ENCODE assay signal across 8 mouse cellular contexts in genomic region chr4:62519849-62520233, GRCm38 (mm10). TPM values are rescaled to one million over a fixed set of nuclear protein-coding genes. Genes with fewer than 3 reads are reported as not detected.
DNase-seq lines count a peak whose midpoint lies in the region; ATAC-seq and TF ChIP-seq lines count a peak whose summit lies in the region.

Gene Alad, minus strand, starts transcription at chr4:62519918.

- H3K27ac ChIP-seq in embryonic facial prominence, embryonic 10.5 days (replicated peaks): peak within 1 kb of the TSS; percentile 88
- H3K27ac ChIP-seq in intestine, postnatal 0 days (ENCODE audit: low read depth, low read length): peak within 1 kb of the TSS; percentile 82
- H3K27ac ChIP-seq in limb, embryonic 11.5 days (replicated peaks; ENCODE audit: low read depth, low read length): peak within 1 kb of the TSS; percentile 60
- peak within 1 kb of the TSS; percentile 79 for H3K27ac ChIP-seq in midbrain, embryonic 13.5 days
- H3K27ac ChIP-seq in small intestine, adult 2 months (ENCODE audit: insufficient read depth, low read depth, low read length): peak within 1 kb of the TSS; percentile 85

- H3K27me3 ChIP-seq in embryonic facial prominence, embryonic 10.5 days (replicated peaks; ENCODE audit: low read depth, poor library complexity, severe bottlenecking): no peaks in the 10 kb centered on the region
- no peaks in the 10 kb centered on the region for H3K27me3 ChIP-seq in intestine, postnatal 0 days (replicated peaks; ENCODE audit: control insufficient read depth, insufficient read depth, low read length)
- no peaks in the 10 kb centered on the region for H3K27me3 ChIP-seq in limb, embryonic 11.5 days (ENCODE audit: control insufficient read depth, insufficient read depth, low read length)
- H3K27me3 ChIP-seq in midbrain, embryonic 13.5 days: no peaks in the 10 kb centered on the region
- H3K27me3 ChIP-seq in small intestine, adult 2 months (ENCODE audit: control insufficient read depth, insufficient read depth, low read length): no peaks in the 10 kb centered on the region

- peak within 1 kb of the TSS; percentile 71 for H3K4me3 ChIP-seq in embryonic facial prominence, embryonic 10.5 days
- peak within 1 kb of the TSS; percentile 74 for H3K4me3 ChIP-seq in intestine, postnatal 0 days (ENCODE audit: low read depth, low read length)
- peak within 1 kb of the TSS; percentile 64 for H3K4me3 ChIP-seq in limb, embryonic 11.5 days (ENCODE audit: low read depth, low read length)
- H3K4me3 ChIP-seq in midbrain, embryonic 13.5 days (replicated peaks): peak within 1 kb of the TSS; percentile 71
- H3K4me3 ChIP-seq in small intestine, adult 2 months (ENCODE audit: low read depth, low read length): peak within 1 kb of the TSS; percentile 91

- ATAC-seq in intestine, postnatal 0 days: peak; percentile 77
- peak; percentile 85 for ATAC-seq in limb, embryonic 11.5 days (ENCODE audit: insufficient number of reproducible peaks, low FRiP score, low TSS enrichment, low read depth)
- ATAC-seq in midbrain, embryonic 13.5 days: peak; percentile 89

- H3K9me3 ChIP-seq in embryonic facial prominence, embryonic 10.5 days: no peaks in the 10 kb centered on the region
- H3K9me3 ChIP-seq in intestine, postnatal 0 days (ENCODE audit: control insufficient read depth): no peaks in the 10 kb centered on the region
- H3K9me3 ChIP-seq in limb, embryonic 11.5 days (ENCODE audit: control insufficient read depth, low read length): no peaks in the 10 kb centered on the region
- H3K9me3 ChIP-seq in midbrain, embryonic 13.5 days: no peaks in the 10 kb centered on the region

- peaks cover 66% of the 10 kb centered on the region for H3K4me1 ChIP-seq in embryonic facial prominence, embryonic 10.5 days
- peaks cover 11% of the 10 kb centered on the region for H3K4me1 ChIP-seq in intestine, postnatal 0 days (replicated peaks; ENCODE audit: control insufficient read depth, insufficient read depth, low read length)
- peaks cover 17% of the 10 kb centered on the region for H3K4me1 ChIP-seq in limb, embryonic 11.5 days (ENCODE audit: control insufficient read depth, insufficient read depth, low read length)
- peaks cover 31% of the 10 kb centered on the region for H3K4me1 ChIP-seq in midbrain, embryonic 13.5 days (replicated peaks)
- H3K4me1 ChIP-seq in small intestine, adult 2 months (ENCODE audit: control insufficient read depth, insufficient read depth, insufficient read length, low read length): peaks cover 22% of the 10 kb centered on the region

- under 1% methylated on average over 37 of the region's 37 CpGs for WGBS in embryonic facial prominence, embryonic 10.5 days
- WGBS in intestine, postnatal 0 days: 1% methylated on average over 37 of the region's 37 CpGs
- under 1% methylated on average over 37 of the region's 37 CpGs for WGBS in limb, embryonic 11.5 days
- WGBS in midbrain, embryonic 13.5 days: under 1% methylated on average over 37 of the region's 37 CpGs
- WGBS in small intestine, adult 2 months: under 1% methylated on average over 37 of the region's 37 CpGs

- 0 out of 2 replicates have a peak, but pooled peaks have one; percentile 3 for TF ChIP-seq CTCF in intestine, postnatal 0 days (IDR thresholded peaks at IDR 0.05; ENCODE audit: low read depth)
- no peak for TF ChIP-seq CTCF in small intestine, adult 2 months (IDR thresholded peaks at IDR 0.05; ENCODE audit: extremely low read depth, insufficient read length, insufficient replicate concordance, low read depth, low read length)

- DNase-seq in 3134 (ENCODE audit: extremely low read depth, insufficient read length, low spot score): peak; percentile 100
- peak; percentile 96 for DNase-seq in adrenal gland, postnatal 14 days
- peak; percentile 92 for DNase-seq in embryonic facial prominence, embryonic 10.5 days (ENCODE audit: low spot score)
- no peak for DNase-seq in gonadal fat pad, adult 2 months (ENCODE audit: low read depth)
- DNase-seq in limb, embryonic 11.5 days (ENCODE audit: low spot score): peak; percentile 87

- peak within 1 kb of the TSS; percentile 81 for H3K9ac ChIP-seq in intestine, postnatal 0 days (ENCODE audit: low read depth, low read length)
- H3K9ac ChIP-seq in limb, embryonic 11.5 days (ENCODE audit: low read length): peak within 1 kb of the TSS; percentile 64
- peak within 1 kb of the TSS; percentile 84 for H3K9ac ChIP-seq in midbrain, embryonic 13.5 days (replicated peaks)

- H3K4me2 ChIP-seq in intestine, postnatal 0 days (replicated peaks; ENCODE audit: low read depth): peak within 1 kb of the TSS; percentile 89
- H3K4me2 ChIP-seq in limb, embryonic 11.5 days (ENCODE audit: low read depth, severe bottlenecking): peak within 1 kb of the TSS; percentile 67
- H3K4me2 ChIP-seq in midbrain, embryonic 13.5 days (replicated peaks): peak within 1 kb of the TSS; percentile 77

- peaks cover 25% of the 10 kb centered on the region for H3K36me3 ChIP-seq in embryonic facial prominence, embryonic 10.5 days (replicated peaks)
- H3K36me3 ChIP-seq in intestine, postnatal 0 days (ENCODE audit: control insufficient read depth, insufficient read depth): no peaks in the 10 kb centered on the region; the same call in 1 of the 2 replicates
- peaks cover 2% of the 10 kb centered on the region; the same call in 1 of the 2 replicates for H3K36me3 ChIP-seq in limb, embryonic 11.5 days (ENCODE audit: control insufficient read depth, insufficient read depth, low read length)
- H3K36me3 ChIP-seq in midbrain, embryonic 13.5 days: peaks cover 8% of the 10 kb centered on the region
- no peaks in the 10 kb centered on the region for H3K36me3 ChIP-seq in small intestine, adult 2 months (ENCODE audit: control insufficient read depth, insufficient read depth, low read length)

- TF ChIP-seq POLR2A in small intestine, adult 2 months (IDR thresholded peaks at IDR 0.05; ENCODE audit: low read depth, low read length): peak; percentile 87; the same call in 1 of the 2 replicates

RNA-seq across cellular contexts. Expression of gene Alad, which starts in this region (rescaled TPM):
- 90.0 and 110 TPM in 2 replicates for total RNA-seq in adrenal gland, postnatal 14 days (2021)
- polyA plus RNA-seq in embryonic facial prominence, embryonic 10.5 days (2016; fragmentation: Nextera tagmentation; extraction: Ambion mirVana): 106 and 114 TPM in 2 replicates
- polyA plus RNA-seq in gonadal fat pad, adult 2 months (2012; rRNA removed): 419 and 470 TPM in 2 replicates
- polyA plus RNA-seq in intestine, postnatal 0 days (2015; fragmentation: Nextera tagmentation; extraction: Ambion mirVana): 156 and 168 TPM in 2 replicates
- polyA plus RNA-seq in limb, embryonic 11.5 days (2014; fragmentation: Nextera tagmentation; extraction: Ambion mirVana): 87.8 and 95.9 TPM in 2 replicates
- polyA plus RNA-seq in midbrain, embryonic 13.5 days (2015; fragmentation: Nextera tagmentation; extraction: Ambion mirVana): 59.8 and 65.4 TPM in 2 replicates
- polyA plus RNA-seq in small intestine, adult 2 months (2012; rRNA removed): 110 and 142 TPM in 2 replicates
